Mouse (Mus musculus): ENCODE data around the gene Wfdc1. TPM values are rescaled to one million over a fixed set of nuclear protein-coding genes. Genes with fewer than 3 reads are reported as not detected.

The Wfdc1 gene
- polyA plus RNA-seq, 1 experiment from 2014 or later = 1.7 TPM

DNA sequence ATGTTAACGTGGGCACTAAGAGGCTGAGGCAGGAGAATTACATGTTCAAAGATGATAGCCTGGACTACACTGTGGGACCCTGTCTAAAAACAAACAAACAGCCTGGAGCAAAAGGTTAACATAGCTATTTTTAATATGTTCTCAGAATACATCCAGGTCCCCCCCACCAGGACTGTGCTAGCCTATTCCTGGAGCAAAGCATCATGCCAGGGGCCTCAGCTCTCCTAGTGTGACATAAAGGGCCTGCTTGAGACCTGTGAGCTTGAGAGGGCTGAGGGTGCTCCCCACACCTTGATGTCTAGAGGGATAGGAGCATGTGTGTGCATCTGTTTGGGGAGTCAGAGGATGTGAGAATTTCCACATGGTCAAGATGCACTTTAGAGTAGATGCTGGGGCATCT is 42.4 kb upstream of the Wfdc1 start:
- 82% methylated on average over 1 of the region's 1 CpGs for WGBS
- ATAC-seq (ENCODE audit: insufficient read depth, low FRiP score, low TSS enrichment) = no peak

GRCm38 (mm10) chr8:119624916-119625315 is 41.2 kb upstream of the Wfdc1 start:
- Histone ChIP-seq H3K4me3 (ENCODE audit: low read depth, low read length) (no peak overlapping the region), H3K4me2 (ENCODE audit: low read depth) (no peak overlapping the region), H3K27me3 (ENCODE audit: control insufficient read depth, insufficient read depth, low read length) (no peaks in the 10 kb centered on the region), H3K36me3 (ENCODE audit: control insufficient read depth, insufficient read depth, low read length) (no peaks in the 10 kb centered on the region), H3K4me1 (ENCODE audit: control insufficient read depth, insufficient read depth, low read length) (no peaks in the 10 kb centered on the region), H3K9ac (ENCODE audit: low read length) (no peak overlapping the region), H3K9me3 (ENCODE audit: control insufficient read depth, low read length) (no peaks in the 10 kb centered on the region), H3K27ac (ENCODE audit: low read depth, low read length) (no peak overlapping the region)
- ATAC-seq (ENCODE audit: insufficient read depth, low FRiP score, low TSS enrichment) (no peak), DNase-seq (ENCODE audit: low spot score) (no peak)
- 87% methylated on average over 7 of the region's 7 CpGs for WGBS

More for the DNA sequence above, 42.4 kb upstream of the Wfdc1 start:
- no peak for DNase-seq (ENCODE audit: low spot score)
- no peaks in the 10 kb centered on the region for H3K4me1 ChIP-seq (ENCODE audit: control insufficient read depth, insufficient read depth, low read length)
- H3K4me3 ChIP-seq (ENCODE audit: low read depth, low read length) = no peak overlapping the region
- no peak overlapping the region for H3K27ac ChIP-seq (ENCODE audit: low read depth, low read length)
- no peak overlapping the region for H3K9ac ChIP-seq (ENCODE audit: low read length)
- no peaks in the 10 kb centered on the region for H3K9me3 ChIP-seq (ENCODE audit: control insufficient read depth, low read length)
- H3K27me3 ChIP-seq (ENCODE audit: control insufficient read depth, insufficient read depth, low read length) = no peaks in the 10 kb centered on the region
- no peak overlapping the region for H3K4me2 ChIP-seq (ENCODE audit: low read depth)
- H3K36me3 ChIP-seq (ENCODE audit: control insufficient read depth, insufficient read depth, low read length) = no peaks in the 10 kb centered on the region

DNA sequence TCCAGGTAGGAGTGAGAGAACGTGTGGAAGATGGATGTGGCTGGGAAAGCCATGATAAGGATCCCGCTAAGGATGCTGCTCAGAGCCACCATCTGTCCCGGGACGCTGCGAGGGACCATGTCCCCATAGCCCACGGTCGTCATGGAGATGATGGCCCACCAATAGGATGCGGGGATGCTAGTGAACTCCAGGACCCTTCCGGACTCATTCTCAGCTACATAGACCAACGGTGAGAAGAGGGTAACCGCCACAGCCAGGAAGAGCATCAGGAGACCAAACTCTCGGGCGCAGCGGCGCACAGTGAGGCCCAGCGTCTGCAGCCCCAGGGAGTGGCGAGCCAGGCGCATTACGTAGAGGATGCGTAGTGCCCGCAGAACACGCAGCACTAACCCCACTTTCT is 40.4 kb upstream of the Wfdc1 start:
- Histone ChIP-seq H3K4me3 (ENCODE audit: low read depth, low read length) (no peak overlapping the region), H3K9ac (ENCODE audit: low read length) (no peak overlapping the region), H3K4me1 (ENCODE audit: control insufficient read depth, insufficient read depth, low read length) (0 out of 2 replicates have a peak, but pooled peaks cover 1% of the 10 kb centered on the region), H3K27me3 (ENCODE audit: control insufficient read depth, insufficient read depth, low read length) (no peaks in the 10 kb centered on the region), H3K9me3 (ENCODE audit: control insufficient read depth, low read length) (no peaks in the 10 kb centered on the region), H3K27ac (ENCODE audit: low read depth, low read length) (no peak overlapping the region), H3K4me2 (ENCODE audit: low read depth) (no peak overlapping the region), H3K36me3 (ENCODE audit: control insufficient read depth, insufficient read depth, low read length) (no peaks in the 10 kb centered on the region)
- no peak for ATAC-seq (ENCODE audit: insufficient read depth, low FRiP score, low TSS enrichment)
- no peak for DNase-seq (ENCODE audit: low spot score)
- 76% methylated on average over 22 of the region's 22 CpGs for WGBS

- Histone ChIP-seq H3K9me3 (ENCODE audit: control insufficient read depth, low read length) (no peaks in the 10 kb centered on the region), H3K4me1 (ENCODE audit: control insufficient read depth, insufficient read depth, low read length) (0 out of 2 replicates have a peak, but pooled peaks cover 9% of the 10 kb centered on the region), H3K36me3 (ENCODE audit: control insufficient read depth, insufficient read depth, low read length) (no peaks in the 10 kb centered on the region), H3K4me3 (ENCODE audit: low read depth, low read length) (no peak overlapping the region), H3K9ac (ENCODE audit: low read length) (no peak overlapping the region), H3K27me3 (ENCODE audit: control insufficient read depth, insufficient read depth, low read length) (no peaks in the 10 kb centered on the region), H3K27ac (ENCODE audit: low read depth, low read length) (no peak overlapping the region), H3K4me2 (ENCODE audit: low read depth) (no peak overlapping the region)
- WGBS = 86% methylated on average over 7 of the region's 7 CpGs
- no peak for DNase-seq (ENCODE audit: low spot score)
- no peak for ATAC-seq (ENCODE audit: insufficient read depth, low FRiP score, low TSS enrichment)
Measured at GRCm38 (mm10) chr8:119627199-119627598, 39.0 kb upstream of the Wfdc1 start.

- no peak for ATAC-seq (ENCODE audit: insufficient read depth, low FRiP score, low TSS enrichment)
- no peaks in the 10 kb centered on the region for H3K36me3 ChIP-seq (ENCODE audit: control insufficient read depth, insufficient read depth, low read length)
Measured at GRCm38 (mm10) chr8:119627613-119628359, 38.4 kb upstream of the Wfdc1 start.

GRCm38 (mm10) chr8:119630841-119631240 is 35.3 kb upstream of the Wfdc1 start:
- H3K36me3 ChIP-seq (ENCODE audit: control insufficient read depth, insufficient read depth, low read length) = no peaks in the 10 kb centered on the region
- no peak overlapping the region for H3K4me3 ChIP-seq (ENCODE audit: low read depth, low read length)
- H3K27ac ChIP-seq (ENCODE audit: low read depth, low read length) = 0 out of 2 replicates have a peak overlapping the region, but pooled peaks have one; percentile 44
- H3K27me3 ChIP-seq (ENCODE audit: control insufficient read depth, insufficient read depth, low read length) = 0 out of 2 replicates have a peak, but pooled peaks cover 2% of the 10 kb centered on the region
- H3K9ac ChIP-seq (ENCODE audit: low read length) = no peak overlapping the region
- 0 out of 2 replicates have a peak, but pooled peaks cover 9% of the 10 kb centered on the region for H3K4me1 ChIP-seq (ENCODE audit: control insufficient read depth, insufficient read depth, low read length)
- ATAC-seq (ENCODE audit: insufficient read depth, low FRiP score, low TSS enrichment) (0 out of 2 replicates have a peak, but pooled peaks have one; percentile 48), DNase-seq (ENCODE audit: low spot score) (peak; percentile 65)
- no peaks in the 10 kb centered on the region for H3K9me3 ChIP-seq (ENCODE audit: control insufficient read depth, low read length)
- WGBS = 25% methylated on average over 3 of the region's 3 CpGs
- H3K4me2 ChIP-seq (ENCODE audit: low read depth) = no peak overlapping the region

More at GRCm38 (mm10) chr8:119627613-119628359, 38.4 kb upstream of the Wfdc1 start:
- peak; percentile 30 for DNase-seq (ENCODE audit: low spot score)
- WGBS = 42% methylated on average over 10 of the region's 10 CpGs
- no peak overlapping the region for H3K27ac ChIP-seq (ENCODE audit: low read depth, low read length)
- no peak overlapping the region for H3K4me2 ChIP-seq (ENCODE audit: low read depth)
- no peaks in the 10 kb centered on the region for H3K9me3 ChIP-seq (ENCODE audit: control insufficient read depth, low read length)
- H3K4me3 ChIP-seq (ENCODE audit: low read depth, low read length) = no peak overlapping the region
- no peak overlapping the region for H3K9ac ChIP-seq (ENCODE audit: low read length)
- 0 out of 2 replicates have a peak, but pooled peaks cover under 1% of the 10 kb centered on the region for H3K27me3 ChIP-seq (ENCODE audit: control insufficient read depth, insufficient read depth, low read length)
- H3K4me1 ChIP-seq (ENCODE audit: control insufficient read depth, insufficient read depth, low read length) = 0 out of 2 replicates have a peak, but pooled peaks cover 9% of the 10 kb centered on the region

DNA sequence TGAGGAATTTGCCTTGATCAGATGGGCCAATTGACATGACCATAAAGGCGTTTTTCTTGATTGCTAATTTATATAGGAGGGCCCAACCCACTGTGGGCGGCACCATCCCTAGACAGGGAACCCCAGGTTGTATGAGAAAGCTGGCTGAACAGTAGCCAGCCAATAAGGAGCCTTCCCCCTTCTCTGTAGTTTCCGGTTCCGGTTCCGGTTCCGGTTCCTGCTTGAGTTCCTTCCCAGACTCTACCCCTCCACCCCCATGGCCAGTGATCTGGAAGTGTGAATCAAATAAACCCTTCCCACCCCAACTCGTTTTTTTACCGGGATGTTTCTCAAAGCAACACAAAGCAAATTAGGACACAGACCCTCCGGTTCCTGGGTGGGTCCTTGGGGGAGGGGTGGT is 33.9 kb upstream of the Wfdc1 start:
- no peak overlapping the region for H3K27ac ChIP-seq (ENCODE audit: low read depth, low read length)
- no peak overlapping the region for H3K9ac ChIP-seq (ENCODE audit: low read length)
- no peak for ATAC-seq (ENCODE audit: insufficient read depth, low FRiP score, low TSS enrichment)
- no peak for DNase-seq (ENCODE audit: low spot score)
- H3K27me3 ChIP-seq (ENCODE audit: control insufficient read depth, insufficient read depth, low read length) = 0 out of 2 replicates have a peak, but pooled peaks cover 2% of the 10 kb centered on the region
- H3K4me3 ChIP-seq (ENCODE audit: low read depth, low read length) = no peak overlapping the region
- 0 out of 2 replicates have a peak, but pooled peaks cover 9% of the 10 kb centered on the region for H3K4me1 ChIP-seq (ENCODE audit: control insufficient read depth, insufficient read depth, low read length)
- H3K36me3 ChIP-seq (ENCODE audit: control insufficient read depth, insufficient read depth, low read length) = no peaks in the 10 kb centered on the region
- H3K4me2 ChIP-seq (ENCODE audit: low read depth) = no peak overlapping the region
- 85% methylated on average over 9 of the region's 9 CpGs for WGBS
- no peaks in the 10 kb centered on the region for H3K9me3 ChIP-seq (ENCODE audit: control insufficient read depth, low read length)

GRCm38 (mm10) chr8:119632909-119633308 is 33.3 kb upstream of the Wfdc1 start:
- no peak overlapping the region for H3K4me2 ChIP-seq (ENCODE audit: low read depth)
- H3K9ac ChIP-seq (ENCODE audit: low read length) = no peak overlapping the region
- H3K4me1 ChIP-seq (ENCODE audit: control insufficient read depth, insufficient read depth, low read length) = 0 out of 2 replicates have a peak, but pooled peaks cover 9% of the 10 kb centered on the region
- no peak overlapping the region for H3K4me3 ChIP-seq (ENCODE audit: low read depth, low read length)
- H3K9me3 ChIP-seq (ENCODE audit: control insufficient read depth, low read length) = no peaks in the 10 kb centered on the region
- 0 out of 2 replicates have a peak, but pooled peaks cover 2% of the 10 kb centered on the region for H3K27me3 ChIP-seq (ENCODE audit: control insufficient read depth, insufficient read depth, low read length)
- DNase-seq (ENCODE audit: low spot score) (no peak), ATAC-seq (ENCODE audit: insufficient read depth, low FRiP score, low TSS enrichment) (no peak)
- 53% methylated on average over 29 of the region's 29 CpGs for WGBS
- no peaks in the 10 kb centered on the region for H3K36me3 ChIP-seq (ENCODE audit: control insufficient read depth, insufficient read depth, low read length)
- H3K27ac ChIP-seq (ENCODE audit: low read depth, low read length) = no peak overlapping the region

Measured in neural tube, embryonic 11.5 days (tissue).